Mouse (Mus musculus) small intestine, adult 2 months (tissue): ENCODE measurements around the gene Ptprf. TPM values are rescaled to one million over a fixed set of nuclear protein-coding genes. Genes with fewer than 3 reads are reported as not detected.

ENCODE experiments used
- H3K27ac ChIP-seq: fragments of 200-500 bp; 2 replicates; pipeline ENCODE4 v1.5.1; 2012; ENCODE audit warnings: low read depth, low read length, control low read depth, inconsistent platforms; ENCODE audit not compliant: insufficient read depth
- H3K27me3 ChIP-seq: fragments of 200-500 bp; 2 replicates; pipeline ENCODE4 v1.6.1; 2012; ENCODE audit warnings: mild to moderate bottlenecking, moderate library complexity, low read length, inconsistent platforms; ENCODE audit not compliant: control insufficient read depth, insufficient read depth
- H3K36me3 ChIP-seq: fragments of 200-500 bp; 2 replicates; pipeline ENCODE4 v1.6.1; 2012; ENCODE audit warnings: mild to moderate bottlenecking, low read length, control low read depth, inconsistent platforms; ENCODE audit not compliant: control insufficient read depth, insufficient read depth
- H3K4me1 ChIP-seq: fragments of 200-500 bp; 2 replicates; pipeline ENCODE4 v1.6.1; 2012; ENCODE audit warnings: low read length, inconsistent platforms, mixed read lengths; ENCODE audit not compliant: control insufficient read depth, insufficient read depth, insufficient read length
- H3K4me3 ChIP-seq: fragments of 200-500 bp; 2 replicates; pipeline ENCODE4 v1.5.1; 2012; ENCODE audit warnings: low read depth, mild to moderate bottlenecking, control low read depth, inconsistent platforms, low read length, moderate library complexity
- CTCF ChIP-seq: fragments of 200-500 bp; IDR thresholded peaks from 2 replicates; pipeline ENCODE4 v1.5.1; 2012; ENCODE audit warnings: low read depth, mild to moderate bottlenecking, control low read depth, inconsistent platforms, low read length, moderate library complexity, mixed read lengths; ENCODE audit not compliant: insufficient replicate concordance, insufficient read length; ENCODE audit errors: extremely low read depth
- POLR2A ChIP-seq: fragments of 200-500 bp; IDR thresholded peaks from 2 replicates; pipeline ENCODE4 v1.6.1; 2012; ENCODE audit warnings: low read depth, mild to moderate bottlenecking, control low read depth, inconsistent platforms, low read length, moderate library complexity
- WGBS: fragments of 180-500 bp; shearing (Covaris S2); methylation state at CpG from one replicate; pipeline ENCODE4 v1.1.7; 2018; 5-methylcytosine and 5-hydroxymethylcytosine counted together
- polyA plus RNA-seq: library from polyadenylated mRNA; depleted of rRNA; stranded (reverse); fragments of >200 nt; gene quantifications from 2 replicates; pipeline ENCODE4 v1.2.3, GENCODE M21; 2012; rRNA removed

The Ptprf gene
- polyA plus RNA-seq, 1 experiment, result 257 TPM

- H3K36me3 ChIP-seq, result peaks cover 24% of the 10 kb centered on the region
- H3K4me3 ChIP-seq, result peak within 1 kb of the TSS; percentile 87
- H3K27ac ChIP-seq, result peak within 1 kb of the TSS; percentile 97
- H3K4me1 ChIP-seq, result no peaks in the 10 kb centered on the region; the same call in 1 of the 2 replicates
- no peaks in the 10 kb centered on the region for H3K27me3 ChIP-seq
- WGBS, result under 1% methylated on average over 38 of the region's 38 CpGs
- TF ChIP-seq POLR2A (peak; percentile 80; the same call in 1 of the 2 replicates), CTCF (no peak)
These were observed 111.5 kb downstream of the Ptprf start, which contains the start of gene Kdm4a for GRCm38 (mm10) chr4:118179467-118180300. Gene Kdm4a, minus strand, starts transcription at chr4:118180043.

GRCm38 (mm10) chr4:118178952-118179466 lies 112.2 kb downstream of the Ptprf start:
- no peak for TF ChIP-seq POLR2A
- no peak for TF ChIP-seq CTCF
- WGBS, result under 1% methylated on average over 12 of the region's 12 CpGs
- Histone ChIP-seq H3K36me3 (peaks cover 30% of the 10 kb centered on the region), H3K27ac (peak overlapping the region; percentile 27; the same call in 1 of the 2 replicates), H3K27me3 (no peaks in the 10 kb centered on the region), H3K4me3 (peak overlapping the region; percentile 87), H3K4me1 (no peaks in the 10 kb centered on the region; the same call in 1 of the 2 replicates)

- no peak overlapping the region for H3K27ac ChIP-seq
These were observed 118.7 kb downstream of the Ptprf start for GRCm38 (mm10) chr4:118172461-118172860.

GRCm38 (mm10) chr4:118171006-118171405 lies 120.2 kb downstream of the Ptprf start:
- no peak overlapping the region for H3K4me3 ChIP-seq
- H3K27me3 ChIP-seq, result no peaks in the 10 kb centered on the region
- no peak for TF ChIP-seq POLR2A
- peak; percentile 61; the same call in 1 of the 2 replicates for TF ChIP-seq CTCF
- WGBS, result 91% methylated on average over 9 of the region's 9 CpGs
- H3K4me1 ChIP-seq, result no peaks in the 10 kb centered on the region
- H3K27ac ChIP-seq, result no peak overlapping the region
- H3K36me3 ChIP-seq, result peaks cover 83% of the 10 kb centered on the region

More at GRCm38 (mm10) chr4:118172461-118172860, 118.7 kb downstream of the Ptprf start:
- Histone ChIP-seq H3K27me3 (no peaks in the 10 kb centered on the region), H3K4me1 (no peaks in the 10 kb centered on the region), H3K4me3 (no peak overlapping the region), H3K36me3 (peaks cover 81% of the 10 kb centered on the region)
- TF ChIP-seq CTCF, result no peak
- no peak for TF ChIP-seq POLR2A
- 90% methylated on average over 12 of the region's 12 CpGs for WGBS

- H3K27me3 ChIP-seq, result no peaks in the 10 kb centered on the region
- TF ChIP-seq POLR2A, result no peak
- no peak for TF ChIP-seq CTCF
- no peak overlapping the region for H3K4me3 ChIP-seq
- H3K36me3 ChIP-seq, result peaks cover 81% of the 10 kb centered on the region
- no peak overlapping the region for H3K27ac ChIP-seq
- H3K4me1 ChIP-seq, result no peaks in the 10 kb centered on the region; the same call in 1 of the 2 replicates
- WGBS, result 90% methylated on average over 12 of the region's 12 CpGs
These were observed 129.1 kb downstream of the Ptprf start for GRCm38 (mm10) chr4:118162123-118162522.

Other genes starting within 250 kb of the Ptprf start
- 6.6 and 8.1 TPM in 2 replicates for gene St3gal3, start 156.5 kb downstream of the Ptprf start, polyA plus RNA-seq
- 9.9 and 21.9 TPM in 2 replicates for gene Kdm4a, start 111.4 kb downstream of the Ptprf start, polyA plus RNA-seq
- gene Szt2, start 117.9 kb upstream of the Ptprf start, polyA plus RNA-seq, result 18.5 and 35.1 TPM in 2 replicates
- gene Med8, start 117.9 kb upstream of the Ptprf start, polyA plus RNA-seq, result 10.7 and 19.5 TPM in 2 replicates
- 128 and 324 TPM in 2 replicates for gene Elovl1, start 136.7 kb upstream of the Ptprf start, polyA plus RNA-seq
- 22.3 and 42.8 TPM in 2 replicates for gene Cdc20, start 145.9 kb upstream of the Ptprf start, polyA plus RNA-seq
- 0.08 TPM in 1 of 2 replicates, not detected in the other for gene Mpl, start 166.1 kb upstream of the Ptprf start, polyA plus RNA-seq
- 8.6 and 16.2 TPM in 2 replicates for gene Tie1, start 198.7 kb upstream of the Ptprf start, polyA plus RNA-seq
- gene 2610528J11Rik, start 235.6 kb upstream of the Ptprf start, polyA plus RNA-seq, result 62.2 and 164 TPM in 2 replicates